7 mouse cellular contexts compared by ENCODE assay signal in the genomic region with DNA sequence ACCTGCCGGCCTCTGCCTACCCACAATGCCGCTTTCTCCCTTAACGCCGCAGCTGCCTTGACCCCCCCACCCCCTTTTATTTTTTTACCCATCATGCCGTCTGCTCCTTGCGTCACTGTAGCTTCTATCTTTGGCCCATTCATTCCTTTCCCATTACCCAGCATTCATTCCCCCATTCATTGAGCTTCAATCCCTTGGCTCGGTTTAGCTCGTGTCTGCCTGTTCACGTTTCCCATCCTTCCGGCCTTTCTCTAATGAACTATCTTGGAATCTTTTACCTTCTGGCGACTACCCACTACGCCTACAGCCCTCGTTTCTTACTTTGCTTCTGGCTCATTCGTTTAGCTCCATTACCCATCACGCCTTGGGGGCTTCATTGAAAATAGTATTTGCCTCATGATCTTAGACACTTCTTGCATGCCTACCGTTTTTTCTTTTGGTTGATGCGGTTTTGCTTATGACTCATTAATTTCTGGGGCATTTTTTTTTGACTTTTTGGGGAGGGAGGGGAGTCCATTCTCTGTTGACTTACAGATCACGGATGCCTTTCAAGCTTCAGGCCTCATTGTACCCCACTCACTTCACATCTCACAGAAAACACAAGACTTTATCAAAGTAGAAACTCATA. TPM values are rescaled to one million over a fixed set of nuclear protein-coding genes. Genes with fewer than 3 reads are reported as not detected.
DNase-seq lines count a peak whose midpoint lies in the region; ATAC-seq and TF ChIP-seq lines count a peak whose summit lies in the region.

No protein-coding gene starts in this region.

- H3K27me3 ChIP-seq in megakaryocyte, embryonic 14.5 days (replicated peaks) = peaks cover 21% of the 10 kb centered on the region
- no peaks in the 10 kb centered on the region for H3K27me3 ChIP-seq in limb, embryonic 14.5 days (ENCODE audit: control insufficient read depth, insufficient read depth, low read length)
- no peaks in the 10 kb centered on the region for H3K27me3 ChIP-seq in stomach, embryonic 16.5 days (ENCODE audit: control insufficient read depth, insufficient read depth, low read length)

- peak overlapping the region; percentile 99 for H3K4me3 ChIP-seq in megakaryocyte, embryonic 14.5 days (replicated peaks)
- peak overlapping the region; percentile 34 for H3K4me3 ChIP-seq in limb, embryonic 14.5 days (replicated peaks; ENCODE audit: low read length)
- peak overlapping the region; percentile 43 for H3K4me3 ChIP-seq in stomach, embryonic 16.5 days (replicated peaks; ENCODE audit: low read length)

- H3K4me2 ChIP-seq in limb, embryonic 14.5 days (replicated peaks; ENCODE audit: low read depth, low read length, severe bottlenecking) = peak overlapping the region; percentile 55
- H3K4me2 ChIP-seq in stomach, embryonic 16.5 days (ENCODE audit: low read depth, low read length) = peak overlapping the region; percentile 73

- H3K9ac ChIP-seq in limb, embryonic 14.5 days (ENCODE audit: low read depth, low read length, severe bottlenecking) = no peak overlapping the region
- H3K9ac ChIP-seq in stomach, embryonic 16.5 days (ENCODE audit: low read length) = peak overlapping the region; percentile 62

- ATAC-seq in megakaryocyte, adult 5-6 weeks (ENCODE audit: poor library complexity, severe bottlenecking) = no peak
- ATAC-seq in erythroid progenitor cell, adult 5-6 weeks (replicated peaks; ENCODE audit: low FRiP score, poor library complexity, severe bottlenecking) = peak; percentile 28
- ATAC-seq in limb, embryonic 14.5 days (ENCODE audit: low FRiP score, low read depth) = no peak
- no peak for ATAC-seq in stomach, embryonic 16.5 days (ENCODE audit: insufficient read depth, low FRiP score)

- H3K36me3 ChIP-seq in megakaryocyte, embryonic 14.5 days (replicated peaks; ENCODE audit: low read length) = peaks cover 29% of the 10 kb centered on the region
- H3K36me3 ChIP-seq in limb, embryonic 14.5 days (ENCODE audit: control insufficient read depth, insufficient read depth, low read length) = peaks cover 51% of the 10 kb centered on the region
- H3K36me3 ChIP-seq in stomach, embryonic 16.5 days (ENCODE audit: control insufficient read depth, insufficient read depth, low read length) = peaks cover 19% of the 10 kb centered on the region

- peak overlapping the region; percentile 59; the same call in 1 of the 2 replicates for H3K27ac ChIP-seq in limb, embryonic 14.5 days (replicated peaks; ENCODE audit: low read depth, low read length)
- peak overlapping the region; percentile 90 for H3K27ac ChIP-seq in stomach, embryonic 16.5 days (ENCODE audit: low read length)

- H3K4me1 ChIP-seq in megakaryocyte, embryonic 14.5 days = peaks cover 49% of the 10 kb centered on the region
- H3K4me1 ChIP-seq in limb, embryonic 14.5 days (ENCODE audit: control insufficient read depth, insufficient read depth, low read length) = peaks cover 5% of the 10 kb centered on the region; the same call in 1 of the 2 replicates
- H3K4me1 ChIP-seq in stomach, embryonic 16.5 days (ENCODE audit: control insufficient read depth, insufficient read depth, low read length) = peaks cover 16% of the 10 kb centered on the region

- WGBS in limb, embryonic 14.5 days = 8% methylated on average over 17 of the region's 18 CpGs
- 4% methylated on average over 18 of the region's 18 CpGs for WGBS in stomach, embryonic 16.5 days

- peaks cover 7% of the 10 kb centered on the region for H3K9me3 ChIP-seq in megakaryocyte, embryonic 14.5 days
- peaks cover 7% of the 10 kb centered on the region for H3K9me3 ChIP-seq in limb, embryonic 14.5 days (ENCODE audit: control insufficient read depth, low read length)
- peaks cover 2% of the 10 kb centered on the region for H3K9me3 ChIP-seq in stomach, embryonic 16.5 days (replicated peaks; ENCODE audit: control insufficient read depth, low read length)

- no peak for TF ChIP-seq POLR2A in limb, embryonic 14.5 days (IDR thresholded peaks at IDR 0.05; ENCODE audit: borderline replicate concordance, extremely low read depth, insufficient read depth, insufficient read length)

- no peak for DNase-seq in limb, embryonic 14.5 days (ENCODE audit: low spot score)
- no peak for DNase-seq in urinary bladder, postnatal 36 days (ENCODE audit: low spot score in 2 of 2)
- no peak for DNase-seq in retina, postnatal 1 day

RNA-seq across cellular contexts. Expression of gene Tomm40, which starts 0.9 kb away (rescaled TPM):
- polyA plus RNA-seq in megakaryocyte, embryonic 14.5 days (2012; ENCODE audit: insufficient read depth, low replicate concordance) = 129 and 184 TPM in 2 replicates
- 17.0 and 19.6 TPM in 2 replicates for total RNA-seq in megakaryocyte, adult 5-6 weeks (2015)
- total RNA-seq in megakaryocyte, adult 5-6 weeks (2017) = 8.6 and 12.6 TPM in 2 replicates
- 14.7 and 16.9 TPM in 2 replicates for total RNA-seq in erythroid progenitor cell, adult 5-6 weeks (2015; ENCODE audit: low replicate concordance)
- total RNA-seq in erythroid progenitor cell, adult 5-6 weeks (2017; ENCODE audit: low replicate concordance) = 8.9 and 10.4 TPM in 2 replicates
- 101 and 123 TPM in 2 replicates for polyA plus RNA-seq in limb, embryonic 14.5 days (2012; rRNA removed)
- 124 and 129 TPM in 2 replicates for polyA plus RNA-seq in limb, embryonic 14.5 days (2014; fragmentation: Nextera tagmentation; extraction: Ambion mirVana)
- polyA plus RNA-seq in stomach, embryonic 16.5 days (2015; fragmentation: Nextera tagmentation; extraction: Ambion mirVana) = 65.2 and 81.8 TPM in 2 replicates

RNA-seq across cellular contexts. Expression of gene Apoe, which starts 17.2 kb away (rescaled TPM):
- 302 and 6,452 TPM in 2 replicates for polyA plus RNA-seq in megakaryocyte, embryonic 14.5 days (2012; ENCODE audit: insufficient read depth, low replicate concordance)
- 104 and 106 TPM in 2 replicates for total RNA-seq in megakaryocyte, adult 5-6 weeks (2015)
- total RNA-seq in megakaryocyte, adult 5-6 weeks (2017) = 609 and 642 TPM in 2 replicates
- 49.9 and 66.0 TPM in 2 replicates for total RNA-seq in erythroid progenitor cell, adult 5-6 weeks (2015; ENCODE audit: low replicate concordance)
- 260 and 282 TPM in 2 replicates for total RNA-seq in erythroid progenitor cell, adult 5-6 weeks (2017; ENCODE audit: low replicate concordance)
- polyA plus RNA-seq in limb, embryonic 14.5 days (2012; rRNA removed) = 365 and 376 TPM in 2 replicates
- polyA plus RNA-seq in limb, embryonic 14.5 days (2014; fragmentation: Nextera tagmentation; extraction: Ambion mirVana) = 413 and 469 TPM in 2 replicates
- polyA plus RNA-seq in stomach, embryonic 16.5 days (2015; fragmentation: Nextera tagmentation; extraction: Ambion mirVana) = 385 and 438 TPM in 2 replicates

RNA-seq across cellular contexts. Expression of gene Apoc1, which starts 23.7 kb away (rescaled TPM):
- polyA plus RNA-seq in megakaryocyte, embryonic 14.5 days (2012; ENCODE audit: insufficient read depth, low replicate concordance) = 31.2 and 454 TPM in 2 replicates
- 3.8 and 7.8 TPM in 2 replicates for total RNA-seq in megakaryocyte, adult 5-6 weeks (2015)
- total RNA-seq in megakaryocyte, adult 5-6 weeks (2017) = 4.2 and 15.8 TPM in 2 replicates
- 28.1 TPM in 1 of 2 replicates, not detected in the other for total RNA-seq in erythroid progenitor cell, adult 5-6 weeks (2015; ENCODE audit: low replicate concordance)
- total RNA-seq in erythroid progenitor cell, adult 5-6 weeks (2017; ENCODE audit: low replicate concordance) = not detected in 2 replicates
- polyA plus RNA-seq in limb, embryonic 14.5 days (2012; rRNA removed) = 9.1 and 16.4 TPM in 2 replicates
- polyA plus RNA-seq in limb, embryonic 14.5 days (2014; fragmentation: Nextera tagmentation; extraction: Ambion mirVana) = 30.7 and 36.5 TPM in 2 replicates
- polyA plus RNA-seq in stomach, embryonic 16.5 days (2015; fragmentation: Nextera tagmentation; extraction: Ambion mirVana) = 38.3 and 53.4 TPM in 2 replicates

RNA-seq across cellular contexts. Expression of gene Nectin2, which starts 34.1 kb away (rescaled TPM):
- 4.0 and 6.8 TPM in 2 replicates for polyA plus RNA-seq in megakaryocyte, embryonic 14.5 days (2012; ENCODE audit: insufficient read depth, low replicate concordance)
- 0.51 and 0.78 TPM in 2 replicates for total RNA-seq in megakaryocyte, adult 5-6 weeks (2015)
- 0.37 and 0.66 TPM in 2 replicates for total RNA-seq in megakaryocyte, adult 5-6 weeks (2017)
- total RNA-seq in erythroid progenitor cell, adult 5-6 weeks (2015; ENCODE audit: low replicate concordance) = not detected in 2 replicates
- total RNA-seq in erythroid progenitor cell, adult 5-6 weeks (2017; ENCODE audit: low replicate concordance) = 0.64 TPM in 1 of 2 replicates, not detected in the other
- polyA plus RNA-seq in limb, embryonic 14.5 days (2012; rRNA removed) = 58.9 and 72.1 TPM in 2 replicates
- 71.3 and 80.8 TPM in 2 replicates for polyA plus RNA-seq in limb, embryonic 14.5 days (2014; fragmentation: Nextera tagmentation; extraction: Ambion mirVana)
- 98.6 and 104 TPM in 2 replicates for polyA plus RNA-seq in stomach, embryonic 16.5 days (2015; fragmentation: Nextera tagmentation; extraction: Ambion mirVana)

RNA-seq across cellular contexts. Expression of gene Apoc4, which starts 34.9 kb away (rescaled TPM):
- 7.1 and 10.7 TPM in 2 replicates for polyA plus RNA-seq in megakaryocyte, embryonic 14.5 days (2012; ENCODE audit: insufficient read depth, low replicate concordance)
- not detected in 2 replicates for total RNA-seq in megakaryocyte, adult 5-6 weeks (2015)
- total RNA-seq in megakaryocyte, adult 5-6 weeks (2017) = 0.04 TPM in 1 of 2 replicates, not detected in the other
- not detected in 2 replicates for total RNA-seq in erythroid progenitor cell, adult 5-6 weeks (2015; ENCODE audit: low replicate concordance)
- total RNA-seq in erythroid progenitor cell, adult 5-6 weeks (2017; ENCODE audit: low replicate concordance) = not detected in 2 replicates
- 0.14 TPM in 1 of 2 replicates, not detected in the other for polyA plus RNA-seq in limb, embryonic 14.5 days (2012; rRNA removed)
- polyA plus RNA-seq in limb, embryonic 14.5 days (2014; fragmentation: Nextera tagmentation; extraction: Ambion mirVana) = not detected in 2 replicates
- polyA plus RNA-seq in stomach, embryonic 16.5 days (2015; fragmentation: Nextera tagmentation; extraction: Ambion mirVana) = 11.4 and 16.8 TPM in 2 replicates

Comparison
In these comparisons a context has a peak if more than half of its experiments do, and no peak if none do; other contexts are left out.
1. H3K4me3 ChIP-seq: peak in every context shown above with its lines; median percentile 99 in megakaryocyte, embryonic 14.5 days; 43 in stomach, embryonic 16.5 days; 34 in limb, embryonic 14.5 days.